Mouse (Mus musculus): ENCODE results near the gene Rmnd5a. TPM values are rescaled to one million over a fixed set of nuclear protein-coding genes. Genes with fewer than 3 reads are reported as not detected.

Gene Rmnd5a
- total and polyA plus RNA-seq, 3 experiments, result 23.4 to 40.6 (median 23.5) TPM

GRCm38 (mm10) chr6:71423116-71423515, 17.3 kb downstream of the Rmnd5a start:
- dilution Hi-C loops (cut with MboI; ENCODE audit: extremely low pct_ligation_motif_present, extremely low pct_unique_long_range_greater_than_20kb, low sequenced_read_pairs) (no loop called here), in situ Hi-C loops (cut with MboI; ENCODE audit: low pct_ligation_motif_present, low pct_unique_long_range_greater_than_20kb, low sequenced_read_pairs) (no loop called here)
- H3K9me3 ChIP-seq (replicated peaks; ENCODE audit: low read length), result no peaks in the 10 kb centered on the region
- peaks cover 0 to 2% of the 10 kb centered on the region in 2 experiments; a peak in 1 of 4 replicates for H3K4me1 ChIP-seq (ENCODE audit: control insufficient read depth in 1 of 2, insufficient read depth in 2 of 2)
- no peak overlapping the region for H3K9ac ChIP-seq (ENCODE audit: insufficient read depth, low read depth)
- H3K79me2 ChIP-seq (replicated peaks; ENCODE audit: control insufficient read depth, extremely low read depth, insufficient read depth, poor library complexity, severe bottlenecking), result no peaks in the 10 kb centered on the region
- H3K4me2 ChIP-seq (ENCODE audit: insufficient read depth, low read depth, poor library complexity, severe bottlenecking), result no peak overlapping the region
- no peak overlapping the region for H3K4me3 ChIP-seq (replicated peaks in 1 of 3; ENCODE audit: low read depth in 2 of 3, low read length in 2 of 3, poor library complexity in 1 of 3)
- H3K36me3 ChIP-seq (replicated peaks in 1 of 2; ENCODE audit: control insufficient read depth in 1 of 2, insufficient read depth in 1 of 2, low read length in 1 of 2), result peaks cover 0 to 52% of the 10 kb centered on the region in 2 experiments
- no peak overlapping the region for H3K27ac ChIP-seq (ENCODE audit: insufficient read depth, low read depth)
- no peaks in the 10 kb centered on the region for H3K27me3 ChIP-seq (replicated peaks)
- TF ChIP-seq MYC (IDR thresholded peaks at IDR 0.05; ENCODE audit: low read depth, low read length) (no peak), MXI1 (IDR thresholded peaks at IDR 0.05; ENCODE audit: low read depth, low read length) (no peak), ZNF384 (IDR thresholded peaks at IDR 0.05; ENCODE audit: low read depth, low read length) (peak; percentile 63), MEF2A (IDR thresholded peaks at IDR 0.05; ENCODE audit: borderline replicate concordance, low read depth, low read length) (no peak), MAX (IDR thresholded peaks at IDR 0.05; ENCODE audit: low read length) (no peak), ETS1 (conservative IDR thresholded peaks at IDR 0.05; ENCODE audit: low read depth, low read length) (no peak), JUN (IDR thresholded peaks at IDR 0.05; ENCODE audit: insufficient read depth, low read depth, low read length) (no peak), MAFK (IDR thresholded peaks at IDR 0.05; ENCODE audit: insufficient replicate concordance, low read length) (peak; percentile 70), GABPA (IDR thresholded peaks at IDR 0.05; ENCODE audit: insufficient replicate concordance, low read depth, low read length) (no peak), UBTF (IDR thresholded peaks at IDR 0.05; ENCODE audit: low read depth, low read length) (no peak), CTCF (conservative IDR thresholded peaks at IDR 0.05 in 1 of 2, IDR thresholded peaks at IDR 0.05 in 1 of 2; ENCODE audit: low read depth in 2 of 2, low read length in 2 of 2) (peak in 1 of 2 experiments; percentile 71; a peak in 2 of 4 replicates), RAD21 (IDR thresholded peaks at IDR 0.05; ENCODE audit: low read depth, low read length) (peak; percentile 69), SMC3 (IDR thresholded peaks at IDR 0.05; ENCODE audit: low read depth, low read length) (peak; percentile 60), EP300 (IDR thresholded peaks at IDR 0.05; ENCODE audit: low read length) (no peak), ZKSCAN1 (IDR thresholded peaks at IDR 0.05; ENCODE audit: borderline replicate concordance, low read depth, low read length) (no peak), BHLHE40 (IDR thresholded peaks at IDR 0.05; ENCODE audit: low read depth, low read length) (no peak)
- DNase-seq (ENCODE audit: extremely low read depth), result no peak

- Histone ChIP-seq H3K27ac (ENCODE audit: insufficient read depth, low read depth) (no peak overlapping the region), H3K4me3 (replicated peaks in 1 of 3; ENCODE audit: low read depth in 2 of 3, low read length in 2 of 3, poor library complexity in 1 of 3) (no peak overlapping the region), H3K9me3 (replicated peaks; ENCODE audit: low read length) (no peaks in the 10 kb centered on the region), H3K36me3 (replicated peaks in 1 of 2; ENCODE audit: control insufficient read depth in 1 of 2, insufficient read depth in 1 of 2, low read length in 1 of 2) (peaks cover 0 to 45% of the 10 kb centered on the region in 2 experiments), H3K4me1 (ENCODE audit: control insufficient read depth in 1 of 2, insufficient read depth in 2 of 2) (peaks cover 0 to 2% of the 10 kb centered on the region in 2 experiments; a peak in 1 of 4 replicates), H3K4me2 (ENCODE audit: insufficient read depth, low read depth, poor library complexity, severe bottlenecking) (no peak overlapping the region), H3K79me2 (replicated peaks; ENCODE audit: control insufficient read depth, extremely low read depth, insufficient read depth, poor library complexity, severe bottlenecking) (no peaks in the 10 kb centered on the region), H3K9ac (ENCODE audit: insufficient read depth, low read depth) (no peak overlapping the region), H3K27me3 (replicated peaks) (no peaks in the 10 kb centered on the region)
- DNase-seq (ENCODE audit: extremely low read depth), result no peak
- dilution Hi-C loops (cut with MboI; ENCODE audit: extremely low pct_ligation_motif_present, extremely low pct_unique_long_range_greater_than_20kb, low sequenced_read_pairs) (no loop called here), in situ Hi-C loops (cut with MboI; ENCODE audit: low pct_ligation_motif_present, low pct_unique_long_range_greater_than_20kb, low sequenced_read_pairs) (no loop called here)
- TF ChIP-seq UBTF (IDR thresholded peaks at IDR 0.05; ENCODE audit: low read depth, low read length), result no peak
- TF ChIP-seq POLR2AphosphoS2 (IDR thresholded peaks at IDR 0.05; ENCODE audit: low read depth, low read length), result no peak
- TF ChIP-seq RAD21 (IDR thresholded peaks at IDR 0.05; ENCODE audit: low read depth, low read length), result no peak
- no peak for TF ChIP-seq TCF12 (IDR thresholded peaks at IDR 0.05; ENCODE audit: low read depth, low read length)
- TF ChIP-seq BHLHE40 (IDR thresholded peaks at IDR 0.05; ENCODE audit: low read depth, low read length), result no peak
- TF ChIP-seq MXI1 (IDR thresholded peaks at IDR 0.05; ENCODE audit: low read depth, low read length), result no peak
Measured at GRCm38 (mm10) chr6:71422162-71422561, 18.3 kb downstream of the Rmnd5a start.
